Mouse (Mus musculus) limb, embryonic 14.5 days (tissue): ENCODE data around the gene Zcchc4. TPM values are rescaled to one million over a fixed set of nuclear protein-coding genes. Genes with fewer than 3 reads are reported as not detected.

Experiments used
- ATAC-seq: fragments of 200-750 bp; cut with Nextera tagmentation; 2 replicates; pipeline ENCODE4 v1.8.0; 2017; ENCODE audit warnings: low read depth, moderate number of reproducible peaks, moderate TSS enrichment; ENCODE audit not compliant: low FRiP score
- DNase-seq: peaks from one replicate; pipeline ENCODE4 v3.0.0-alpha.2; 2015; ENCODE audit warnings: low spot score
- H3K27ac ChIP-seq: fragments of 300-500 bp; sonication (generic); replicated peaks from 2 replicates; pipeline ENCODE4 v1.5.1; 2014; ENCODE audit warnings: low read depth, mild to moderate bottlenecking, low read length, moderate library complexity, mixed read lengths
- H3K27me3 ChIP-seq: fragments of 300-500 bp; sonication (generic); 2 replicates; pipeline ENCODE4 v1.6.1; 2014; ENCODE audit warnings: low read length, mixed read lengths; ENCODE audit not compliant: control insufficient read depth, insufficient read depth
- H3K36me3 ChIP-seq: fragments of 300-500 bp; sonication (generic); 2 replicates; pipeline ENCODE4 v1.6.1; 2014; ENCODE audit warnings: mild to moderate bottlenecking, low read length, moderate library complexity, mixed read lengths; ENCODE audit not compliant: control insufficient read depth, insufficient read depth
- H3K4me1 ChIP-seq: fragments of 300-500 bp; sonication (generic); 2 replicates; pipeline ENCODE4 v1.6.1; 2014; ENCODE audit warnings: antibody characterized with exemption, low read length, mixed read lengths; ENCODE audit not compliant: control insufficient read depth, insufficient read depth
- H3K4me2 ChIP-seq: fragments of 300-500 bp; sonication (generic); replicated peaks from 2 replicates; pipeline ENCODE4 v1.6.1; 2014; ENCODE audit warnings: low read depth, mild to moderate bottlenecking, low read length, moderate library complexity; ENCODE audit not compliant: severe bottlenecking
- H3K4me3 ChIP-seq: fragments of 300-500 bp; sonication (generic); replicated peaks from 2 replicates; pipeline ENCODE4 v1.5.1; 2014; ENCODE audit warnings: low read length
- H3K9ac ChIP-seq: fragments of 300-500 bp; sonication (generic); 2 replicates; pipeline ENCODE4 v1.6.1; 2014; ENCODE audit warnings: mild to moderate bottlenecking, low read depth, low read length, moderate library complexity; ENCODE audit not compliant: severe bottlenecking
- H3K9me3 ChIP-seq: fragments of 300-500 bp; sonication (generic); 2 replicates; pipeline ENCODE4 v1.6.1; 2016; ENCODE audit warnings: low read length; ENCODE audit not compliant: control insufficient read depth
- POLR2A ChIP-seq: fragments of 200-500 bp; IDR thresholded peaks from 2 replicates; pipeline ENCODE4 v1.8.0; 2012; ENCODE audit warnings: inconsistent platforms, mild to moderate bottlenecking, moderate library complexity, borderline replicate concordance; ENCODE audit not compliant: insufficient read depth, insufficient read length; ENCODE audit errors: extremely low read depth
- WGBS: fragments of 180-500 bp; shearing (Covaris S2); extraction: QIAGEN DNeasy Blood & Tissue Kit; methylation state at CpG from one replicate; pipeline ENCODE4 v1.1.7; 2014; 5-methylcytosine and 5-hydroxymethylcytosine counted together
- polyA plus RNA-seq, 2 experiments: library from polyadenylated mRNA; depleted of rRNA in 1 of 2; stranded (reverse) in 1 of 2; unstranded in 1 of 2; fragments of >200 nt; fragmentation: Nextera tagmentation in 1 of 2; extraction: Ambion mirVana in 1 of 2; gene quantifications; 2 replicates each; pipeline versions ENCODE4 v1.2.1 to v1.2.3; 2012 to 2014

The Zcchc4 gene
- polyA plus RNA-seq, 2 experiments: 12.0 to 22.5 TPM

DNA sequence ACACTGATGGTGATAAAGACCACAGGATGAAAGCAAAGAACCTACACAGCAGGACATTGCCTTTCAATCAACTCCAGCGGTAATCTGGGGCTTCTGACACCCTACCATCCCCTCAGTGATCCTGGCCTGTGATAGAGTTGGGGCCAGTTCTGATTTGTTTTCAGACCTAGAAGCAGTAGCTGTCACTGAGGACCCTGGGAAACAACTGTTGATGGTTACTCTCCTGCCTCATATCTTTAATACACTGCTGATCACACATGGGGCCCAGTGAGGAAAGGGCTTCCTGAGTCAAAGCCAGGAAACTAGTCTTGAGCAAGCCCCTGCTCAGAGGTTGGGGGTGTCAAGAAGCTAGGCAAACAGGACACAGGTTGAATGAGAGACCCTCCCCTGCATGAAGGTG lies 96.3 kb downstream of the Zcchc4 start:
- no peak for DNase-seq
- Histone ChIP-seq H3K36me3 (peaks cover 24% of the 10 kb centered on the region), H3K4me3 (no peak overlapping the region), H3K27ac (no peak overlapping the region), H3K27me3 (no peaks in the 10 kb centered on the region), H3K4me1 (peaks cover 3% of the 10 kb centered on the region; the same call in 1 of the 2 replicates), H3K9me3 (no peaks in the 10 kb centered on the region), H3K9ac (no peak overlapping the region), H3K4me2 (no peak overlapping the region)
- ATAC-seq: no peak
- no peak for TF ChIP-seq POLR2A
- WGBS: 27% methylated on average over 1 of the region's 1 CpGs

DNA sequence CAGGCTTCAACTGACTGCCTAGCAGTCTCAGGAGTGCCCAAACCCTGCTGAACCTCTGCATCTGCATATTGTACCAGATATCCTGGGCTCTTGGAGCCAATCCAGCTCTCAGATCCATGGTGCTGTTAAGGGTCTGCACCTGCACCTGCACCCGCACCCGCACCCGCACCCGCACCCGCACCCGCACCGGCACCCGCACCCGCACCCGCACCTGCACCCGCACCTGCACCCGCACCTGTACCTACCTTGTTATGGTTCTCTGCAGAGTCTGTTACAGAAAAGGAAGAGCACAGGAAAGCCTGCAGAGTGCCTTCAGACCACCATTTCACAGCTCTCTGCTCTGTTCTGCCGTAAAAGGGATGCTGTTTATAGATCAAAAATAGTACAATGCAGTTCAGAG lies 96.8 kb downstream of the Zcchc4 start:
- TF ChIP-seq POLR2A: no peak
- Histone ChIP-seq H3K9ac (no peak overlapping the region), H3K4me3 (no peak overlapping the region), H3K36me3 (peaks cover 19% of the 10 kb centered on the region), H3K9me3 (no peaks in the 10 kb centered on the region), H3K27me3 (no peaks in the 10 kb centered on the region), H3K27ac (no peak overlapping the region), H3K4me1 (peaks cover 3% of the 10 kb centered on the region; the same call in 1 of the 2 replicates), H3K4me2 (no peak overlapping the region)
- 96% methylated on average over 13 of the region's 13 CpGs for WGBS
- DNase-seq: no peak
- no peak for ATAC-seq

Other genes starting within 250 kb of the Zcchc4 start
- gene Lgi2, start 208.9 kb upstream of the Zcchc4 start, polyA plus RNA-seq (2012; rRNA removed): 6.9 and 7.3 TPM in 2 replicates
- gene Lgi2, start 208.9 kb upstream of the Zcchc4 start, polyA plus RNA-seq (2014; fragmentation: Nextera tagmentation; extraction: Ambion mirVana): 3.6 and 3.7 TPM in 2 replicates
- 9.5 and 9.7 TPM in 2 replicates for gene Sepsecs, start 105.7 kb upstream of the Zcchc4 start, polyA plus RNA-seq (2012; rRNA removed)
- gene Sepsecs, start 105.7 kb upstream of the Zcchc4 start, polyA plus RNA-seq (2014; fragmentation: Nextera tagmentation; extraction: Ambion mirVana): 8.0 and 8.3 TPM in 2 replicates
- 23.3 and 27.7 TPM in 2 replicates for gene Pi4k2b, start 33.8 kb upstream of the Zcchc4 start, polyA plus RNA-seq (2012; rRNA removed)
- 21.9 TPM in 2 replicates for gene Pi4k2b, start 33.8 kb upstream of the Zcchc4 start, polyA plus RNA-seq (2014; fragmentation: Nextera tagmentation; extraction: Ambion mirVana)
- 115 and 149 TPM in 2 replicates for gene Anapc4, start 58.6 kb downstream of the Zcchc4 start, polyA plus RNA-seq (2012; rRNA removed)
- 118 and 129 TPM in 2 replicates for gene Anapc4, start 58.6 kb downstream of the Zcchc4 start, polyA plus RNA-seq (2014; fragmentation: Nextera tagmentation; extraction: Ambion mirVana)